Mouse (Mus musculus) kidney, adult 2 months (tissue): ENCODE measurements around the gene Kpna3.

Experiments
- CTCF ChIP-seq: fragments of 200-500 bp; conservative IDR thresholded peaks from 2 replicates; pipeline ENCODE4 v1.5.1; 2011; ENCODE audit warnings: low read depth, mild to moderate bottlenecking, control low read depth, low read length, moderate library complexity, mixed read lengths; ENCODE audit not compliant: insufficient read depth, insufficient read length
- POLR2A ChIP-seq: fragments of 200-500 bp; IDR thresholded peaks from one replicate; pipeline ENCODE4 v1.6.1; 2011; ENCODE audit warnings: low read depth, low read length, control low read depth

DNA sequence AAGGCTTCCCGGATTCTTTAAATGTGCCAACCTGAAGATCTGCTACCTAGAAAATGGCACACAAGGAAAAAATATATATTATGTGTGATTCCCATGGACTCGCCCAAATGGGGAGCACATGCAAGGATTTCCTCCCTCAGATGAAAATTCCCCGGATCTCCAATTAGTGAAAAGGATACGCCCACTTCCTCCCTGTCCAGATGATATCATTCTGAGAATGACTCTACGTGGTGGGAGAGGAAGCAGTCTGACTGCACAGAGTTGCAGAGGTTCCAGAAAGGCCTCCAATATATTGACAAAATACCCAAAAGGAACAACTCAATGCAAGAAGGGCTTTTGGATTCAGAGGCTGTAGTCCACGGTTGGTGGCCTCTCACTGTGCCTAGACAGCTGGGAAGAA is 12.8 kb upstream of the Kpna3 start:
- TF ChIP-seq POLR2A (no peak), CTCF (no peak)
